Mouse (Mus musculus): ENCODE measurements around the gene Plxnb2. TPM values are rescaled to one million over a fixed set of nuclear protein-coding genes. Genes with fewer than 3 reads are reported as not detected.

Plxnb2 gene
- polyA plus RNA-seq, 1 experiment: 1.1 TPM

- H3K9me3 ChIP-seq (ENCODE audit: control insufficient read depth, low read length): no peaks in the 10 kb centered on the region
- peaks cover 22% of the 10 kb centered on the region for H3K36me3 ChIP-seq (ENCODE audit: control insufficient read depth)
- no peak for TF ChIP-seq TAL1 (IDR thresholded peaks at IDR 0.05; ENCODE audit: low read length)
- no peak; the same call in 1 of the 2 replicates for TF ChIP-seq GATA1 (IDR thresholded peaks at IDR 0.05; ENCODE audit: low read length)
- H3K4me3 ChIP-seq (replicated peaks): peak within 1 kb of the TSS; percentile 76
- H3K4me1 ChIP-seq (ENCODE audit: control insufficient read depth): peaks cover 34% of the 10 kb centered on the region
- H3K27me3 ChIP-seq (ENCODE audit: control insufficient read depth): peaks cover 9% of the 10 kb centered on the region
These were observed 51.9 kb downstream of the Plxnb2 start, which contains the start of gene Hdac10 for GRCm38 (mm10) chr15:89128382-89129350. Gene Hdac10, minus strand, starts transcription at chr15:89128700.

- Histone ChIP-seq H3K4me3 (replicated peaks) (peak overlapping the region; percentile 76), H3K4me1 (ENCODE audit: control insufficient read depth) (peaks cover 42% of the 10 kb centered on the region), H3K27me3 (ENCODE audit: control insufficient read depth) (peaks cover 5% of the 10 kb centered on the region), H3K36me3 (ENCODE audit: control insufficient read depth) (peaks cover 22% of the 10 kb centered on the region), H3K9me3 (ENCODE audit: control insufficient read depth, low read length) (no peaks in the 10 kb centered on the region)
- TF ChIP-seq TAL1 (IDR thresholded peaks at IDR 0.05; ENCODE audit: low read length): no peak
- TF ChIP-seq GATA1 (IDR thresholded peaks at IDR 0.05; ENCODE audit: low read length): no peak
These were observed 53.1 kb downstream of the Plxnb2 start for GRCm38 (mm10) chr15:89127364-89127940.

DNA sequence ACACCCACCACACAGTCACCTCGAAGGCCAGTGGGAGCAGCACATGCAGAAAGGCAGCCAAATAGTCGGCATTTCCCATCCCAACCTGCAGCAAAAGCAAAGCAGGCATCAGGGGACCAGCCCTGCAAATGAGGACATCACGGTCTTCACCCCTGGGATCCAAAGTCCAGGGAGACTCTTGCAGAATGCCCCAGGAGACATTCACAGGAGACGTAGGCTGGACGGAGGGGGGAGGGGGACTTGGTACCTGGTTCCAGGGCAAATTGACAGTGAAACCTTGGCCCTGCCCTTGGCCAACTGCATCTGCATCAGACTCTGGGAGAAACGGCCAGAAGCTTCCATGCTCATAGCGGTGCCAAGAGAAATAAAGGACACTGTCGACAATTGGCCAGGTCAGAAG is 54.0 kb downstream of the Plxnb2 start:
- H3K4me3 ChIP-seq (replicated peaks): no peak overlapping the region
- peaks cover 50% of the 10 kb centered on the region for H3K4me1 ChIP-seq (ENCODE audit: control insufficient read depth)
- no peak for TF ChIP-seq GATA1 (IDR thresholded peaks at IDR 0.05; ENCODE audit: low read length)
- TF ChIP-seq TAL1 (IDR thresholded peaks at IDR 0.05; ENCODE audit: low read length): no peak
- H3K36me3 ChIP-seq (ENCODE audit: control insufficient read depth): peaks cover 25% of the 10 kb centered on the region
- H3K9me3 ChIP-seq (ENCODE audit: control insufficient read depth, low read length): no peaks in the 10 kb centered on the region
- peaks cover 5% of the 10 kb centered on the region for H3K27me3 ChIP-seq (ENCODE audit: control insufficient read depth)

- H3K4me3 ChIP-seq (replicated peaks): no peak overlapping the region
- no peaks in the 10 kb centered on the region for H3K9me3 ChIP-seq (ENCODE audit: control insufficient read depth, low read length)
- TF ChIP-seq TAL1 (IDR thresholded peaks at IDR 0.05; ENCODE audit: low read length): no peak
- TF ChIP-seq GATA1 (IDR thresholded peaks at IDR 0.05; ENCODE audit: low read length): no peak
- H3K36me3 ChIP-seq (ENCODE audit: control insufficient read depth): peaks cover 32% of the 10 kb centered on the region
- peaks cover 5% of the 10 kb centered on the region for H3K27me3 ChIP-seq (ENCODE audit: control insufficient read depth)
- peaks cover 60% of the 10 kb centered on the region for H3K4me1 ChIP-seq (ENCODE audit: control insufficient read depth)
These were observed 55.2 kb downstream of the Plxnb2 start for GRCm38 (mm10) chr15:89125351-89125750.

DNA sequence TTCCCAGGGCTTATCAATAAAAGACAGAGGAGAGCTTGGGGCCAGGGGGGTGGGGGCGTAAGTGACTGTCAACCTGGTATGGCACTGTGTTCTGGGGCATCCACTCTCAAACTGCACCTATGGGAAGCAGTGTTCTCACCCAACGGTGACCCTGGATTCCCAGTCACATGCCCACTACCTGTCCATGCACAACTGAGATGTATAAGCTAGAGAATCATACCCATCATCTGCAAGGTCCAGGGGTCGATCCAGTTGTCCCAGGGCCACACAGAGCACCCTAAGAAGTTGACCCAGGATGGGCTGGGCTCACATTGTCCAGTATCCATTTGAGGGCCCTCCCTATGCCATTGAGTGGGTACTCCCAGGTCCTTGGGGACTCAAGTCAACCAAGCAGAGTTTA is 56.3 kb downstream of the Plxnb2 start:
- H3K27me3 ChIP-seq (ENCODE audit: control insufficient read depth): no peaks in the 10 kb centered on the region
- TF ChIP-seq TAL1 (IDR thresholded peaks at IDR 0.05; ENCODE audit: low read length): no peak
- TF ChIP-seq GATA1 (IDR thresholded peaks at IDR 0.05; ENCODE audit: low read length): no peak
- H3K9me3 ChIP-seq (ENCODE audit: control insufficient read depth, low read length): no peaks in the 10 kb centered on the region
- peaks cover 68% of the 10 kb centered on the region for H3K4me1 ChIP-seq (ENCODE audit: control insufficient read depth)
- H3K4me3 ChIP-seq (replicated peaks): no peak overlapping the region
- H3K36me3 ChIP-seq (ENCODE audit: control insufficient read depth): peaks cover 42% of the 10 kb centered on the region

DNA sequence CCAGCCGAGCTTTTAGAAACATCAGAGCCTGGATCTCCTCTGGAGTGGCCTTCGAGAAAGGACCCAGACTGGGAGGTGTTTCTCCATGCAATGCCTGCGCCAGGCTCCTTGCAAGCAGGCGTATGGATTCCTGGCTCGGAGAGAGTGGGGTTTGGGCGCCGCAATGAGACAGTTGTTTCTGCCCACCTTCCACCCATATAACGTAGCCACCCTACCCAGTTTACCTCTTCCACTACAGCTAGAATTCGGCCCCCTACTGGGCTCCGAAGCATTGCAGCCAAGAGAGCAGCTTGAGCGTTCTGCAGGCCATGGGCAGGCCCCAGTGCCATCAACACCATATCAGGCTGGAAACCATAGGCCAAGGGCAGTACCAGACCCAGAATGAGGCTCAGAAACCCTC is 57.0 kb downstream of the Plxnb2 start:
- Histone ChIP-seq H3K36me3 (ENCODE audit: control insufficient read depth) (peaks cover 49% of the 10 kb centered on the region), H3K27me3 (ENCODE audit: control insufficient read depth) (no peaks in the 10 kb centered on the region), H3K9me3 (ENCODE audit: control insufficient read depth, low read length) (no peaks in the 10 kb centered on the region), H3K4me3 (replicated peaks) (peak overlapping the region; percentile 91), H3K4me1 (ENCODE audit: control insufficient read depth) (peaks cover 64% of the 10 kb centered on the region)
- no peak for TF ChIP-seq TAL1 (IDR thresholded peaks at IDR 0.05; ENCODE audit: low read length)
- TF ChIP-seq GATA1 (IDR thresholded peaks at IDR 0.05; ENCODE audit: low read length): no peak

DNA sequence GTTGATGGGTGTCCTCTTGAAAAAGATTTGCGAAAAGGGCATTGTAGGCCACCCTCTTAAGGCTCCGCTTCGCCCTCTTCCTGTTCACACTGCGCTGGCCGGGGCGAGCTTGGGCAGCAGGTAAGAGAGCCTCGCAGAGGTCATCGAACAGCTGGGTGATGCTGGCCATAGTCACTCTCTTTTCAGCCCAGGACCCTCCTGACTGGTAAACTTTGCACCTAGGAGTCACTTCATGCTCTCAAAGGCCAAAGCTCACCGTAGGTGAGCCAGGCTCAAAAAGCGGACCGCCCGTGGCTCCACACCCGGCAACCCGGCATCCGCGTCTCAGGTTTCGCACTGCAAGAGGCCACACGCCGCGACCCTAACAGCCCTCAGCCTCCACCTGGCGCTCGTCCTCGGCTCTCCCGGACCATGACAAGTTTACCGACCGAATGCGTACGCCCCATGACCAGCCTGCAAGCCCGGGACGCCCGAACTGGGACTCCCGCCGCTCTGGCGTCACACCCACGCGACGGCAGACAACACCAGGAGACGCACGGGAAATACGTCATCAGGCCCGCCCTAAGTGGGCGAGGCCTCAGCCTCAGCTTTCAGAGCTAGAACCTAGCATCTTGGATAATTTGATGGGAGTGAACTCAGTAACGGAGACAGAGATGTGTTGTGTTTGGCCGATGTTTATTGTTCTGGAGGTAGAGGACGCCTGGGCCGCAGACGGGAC is 57.8 kb downstream of the Plxnb2 start, which contains the start of gene Tubgcp6:
TSS of gene Tubgcp6 (minus strand) at position 464 of the 718 bp plus-strand sequence.
- H3K27me3 ChIP-seq (ENCODE audit: control insufficient read depth): no peaks in the 10 kb centered on the region
- H3K36me3 ChIP-seq (ENCODE audit: control insufficient read depth): peaks cover 57% of the 10 kb centered on the region
- peaks cover 57% of the 10 kb centered on the region for H3K4me1 ChIP-seq (ENCODE audit: control insufficient read depth)
- TF ChIP-seq TAL1 (IDR thresholded peaks at IDR 0.05; ENCODE audit: low read length) (no peak), GATA1 (IDR thresholded peaks at IDR 0.05; ENCODE audit: low read length) (no peak)
- no peaks in the 10 kb centered on the region for H3K9me3 ChIP-seq (ENCODE audit: control insufficient read depth, low read length)
- peak within 1 kb of the TSS; percentile 91 for H3K4me3 ChIP-seq (replicated peaks)

DNA sequence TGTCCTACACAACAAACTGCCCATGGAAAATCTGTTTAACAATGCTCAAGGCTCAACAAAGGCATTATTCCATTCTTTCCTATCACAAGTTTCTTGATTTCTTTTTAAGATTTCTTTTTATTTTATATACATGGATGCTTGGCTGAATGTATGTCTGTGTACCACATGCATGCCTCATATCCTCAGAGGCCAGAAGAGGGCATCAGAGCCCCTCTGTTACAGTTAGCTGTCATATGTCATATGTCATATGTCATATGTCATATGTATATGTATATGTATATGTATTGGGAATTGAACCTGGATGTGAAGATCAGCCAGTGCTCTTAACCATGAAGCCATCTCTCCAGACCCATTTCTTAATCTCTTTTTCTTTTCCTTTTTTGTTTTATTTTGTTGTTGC is 62.6 kb downstream of the Plxnb2 start:
- H3K4me3 ChIP-seq (replicated peaks): no peak overlapping the region
- H3K4me1 ChIP-seq (ENCODE audit: control insufficient read depth): peaks cover 33% of the 10 kb centered on the region
- TF ChIP-seq GATA1 (IDR thresholded peaks at IDR 0.05; ENCODE audit: low read length) (no peak), TAL1 (IDR thresholded peaks at IDR 0.05; ENCODE audit: low read length) (no peak)
- no peaks in the 10 kb centered on the region for H3K9me3 ChIP-seq (ENCODE audit: control insufficient read depth, low read length)
- H3K27me3 ChIP-seq (ENCODE audit: control insufficient read depth): no peaks in the 10 kb centered on the region
- H3K36me3 ChIP-seq (ENCODE audit: control insufficient read depth): peaks cover 81% of the 10 kb centered on the region

All from erythroblast, embryonic 14.5 days (primary cell).